Mouse (Mus musculus) telencephalon, adult 2 months (tissue): ENCODE measurements around the gene Rasgrp4.

Source experiments
- DNase-seq: peaks from one replicate; pipeline ENCODE4 v3.0.0-alpha.2; 2011; ENCODE audit warnings: low read depth, low spot score

The Rasgrp4 gene

DNA sequence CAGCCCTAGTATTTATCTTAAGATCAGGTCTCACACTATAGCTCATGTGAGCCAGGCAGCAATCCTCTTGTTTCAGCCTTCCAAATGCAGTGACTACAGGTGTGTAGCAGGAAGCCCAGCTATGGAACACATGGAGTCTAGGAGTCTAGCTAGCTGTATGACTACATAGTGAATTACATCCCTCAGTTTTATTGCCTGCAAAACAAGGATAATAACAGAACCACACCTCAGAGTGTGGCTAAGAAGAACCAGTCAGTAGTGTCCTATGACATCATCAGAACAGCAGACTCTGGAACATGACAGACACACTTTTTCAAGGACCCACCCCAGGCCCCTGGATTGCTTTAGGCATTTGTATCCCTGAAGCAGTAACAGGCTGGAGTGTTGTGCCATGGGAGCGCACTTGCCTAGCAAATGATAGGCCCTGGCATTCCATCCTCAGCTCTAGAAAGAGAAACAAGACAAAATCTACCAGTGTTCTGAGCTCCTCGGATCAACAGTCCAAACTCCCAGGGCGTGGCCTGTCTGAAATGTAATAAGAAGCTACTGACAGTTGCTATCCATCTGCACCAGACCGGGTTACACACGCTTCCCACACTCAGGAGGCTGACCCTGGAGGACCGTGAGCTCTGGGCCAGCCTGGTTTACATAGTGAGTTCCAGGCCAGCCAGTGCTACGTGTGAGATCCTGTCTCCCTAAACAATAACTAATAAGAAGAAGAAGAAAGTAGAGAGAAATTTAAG is 12.1 kb downstream of the Rasgrp4 start:
- DNase-seq: no peak

DNA sequence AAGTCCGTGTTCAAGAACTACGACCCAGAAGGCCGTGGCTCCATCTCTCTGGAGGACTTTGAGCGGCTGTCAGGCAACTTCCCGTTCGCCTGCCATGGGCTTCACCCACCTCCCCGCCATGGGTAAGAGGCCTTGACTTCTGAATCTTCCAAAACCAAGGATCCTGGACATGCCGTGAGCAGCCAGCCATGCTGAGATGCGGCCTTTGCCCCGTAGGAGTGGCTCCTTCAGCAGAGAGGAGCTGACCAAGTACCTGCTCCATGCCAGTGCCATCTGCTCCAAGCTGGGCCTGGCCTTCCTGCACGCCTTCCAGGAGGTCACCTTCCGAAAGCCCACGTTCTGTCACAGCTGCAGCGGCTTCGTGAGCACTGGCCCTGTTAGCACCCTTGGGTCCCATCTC is 14.1 kb downstream of the Rasgrp4 start:
- DNase-seq: no peak

DNA sequence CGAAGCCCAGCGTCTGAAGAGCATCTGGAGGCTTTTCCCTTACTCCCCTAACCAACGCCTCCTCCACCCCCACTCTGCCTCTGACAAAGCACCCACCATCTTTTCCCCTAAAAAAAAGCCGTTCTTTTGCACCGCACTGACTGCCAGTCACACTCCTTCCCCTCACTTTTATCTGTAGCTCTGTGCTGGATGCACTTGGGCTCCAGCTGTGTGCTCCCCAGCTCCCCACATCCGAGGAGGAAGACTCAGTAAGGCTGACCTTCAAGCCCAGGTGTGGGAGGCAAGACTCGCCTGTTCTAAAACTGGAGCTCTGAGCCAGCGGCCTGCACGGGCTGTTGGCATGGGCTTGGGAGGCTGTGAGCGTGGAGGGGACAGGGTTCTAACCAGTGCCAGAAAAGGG is 16.8 kb downstream of the Rasgrp4 start:
- DNase-seq: no peak

DNA sequence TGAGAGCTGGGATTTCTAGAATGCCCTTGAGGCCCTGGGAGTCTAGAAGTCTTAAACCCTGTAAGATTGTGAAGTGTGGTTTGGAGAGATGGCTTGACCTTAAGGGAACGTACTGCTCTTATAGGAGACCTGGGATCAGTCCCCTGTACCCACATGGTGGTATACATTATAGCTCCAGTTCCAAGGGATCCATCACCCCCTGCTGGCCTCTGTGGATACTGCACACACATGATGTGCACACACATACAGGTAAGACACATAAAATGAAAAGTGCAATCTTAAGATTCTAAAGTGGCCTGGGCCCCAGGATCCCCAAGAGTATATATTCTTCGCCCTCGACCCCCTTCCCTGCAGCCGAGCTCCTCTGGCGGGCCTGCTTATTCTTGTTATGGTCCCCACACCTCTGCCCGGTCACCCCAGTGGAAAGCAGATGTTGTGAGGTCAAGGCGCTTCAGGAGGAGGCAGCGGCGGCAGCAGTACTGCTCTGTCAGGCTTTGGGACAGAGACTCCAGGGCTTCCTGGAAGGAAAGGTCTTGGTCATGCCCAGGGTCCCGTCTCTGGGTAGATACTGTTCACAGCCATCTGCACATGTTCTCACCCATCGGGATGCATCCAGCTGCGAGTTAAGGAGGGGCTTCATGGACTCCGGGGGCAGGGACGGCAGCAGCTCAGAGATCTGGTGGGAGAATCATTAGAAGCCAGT is 19.5 kb downstream of the Rasgrp4 start:
- no peak for DNase-seq

DNA sequence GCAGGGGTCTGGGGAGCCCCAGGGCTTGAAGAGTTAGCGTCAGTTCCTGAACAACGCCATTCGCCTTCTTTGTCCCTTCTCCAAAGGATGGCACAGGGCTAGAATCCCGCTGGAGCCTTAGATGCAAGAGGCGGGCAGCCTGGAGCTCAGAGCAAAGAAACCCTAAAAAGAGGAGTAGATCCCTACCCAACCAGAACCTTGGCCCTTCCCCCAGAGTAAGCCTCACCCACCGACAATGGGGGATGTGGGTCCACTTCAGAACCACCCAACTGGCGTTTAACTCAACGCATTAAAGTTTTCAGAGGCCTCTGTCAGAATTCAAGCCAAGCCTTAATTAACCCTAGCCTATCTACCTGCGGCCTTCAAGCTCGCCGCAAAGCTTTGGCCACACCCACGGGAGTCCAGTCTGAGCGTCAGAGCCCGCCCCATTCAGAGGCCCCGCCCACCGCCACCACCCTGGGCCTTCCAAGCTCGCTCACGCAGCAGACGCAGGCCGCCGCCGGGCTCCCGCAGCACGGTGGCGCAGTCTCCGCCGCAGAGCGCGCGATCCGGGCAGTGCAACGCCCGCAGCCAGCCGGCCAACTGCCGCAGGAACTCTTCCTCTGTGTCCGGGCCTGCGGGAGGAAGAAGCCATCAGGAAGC is 20.7 kb downstream of the Rasgrp4 start:
- DNase-seq: peak; percentile 82

DNA sequence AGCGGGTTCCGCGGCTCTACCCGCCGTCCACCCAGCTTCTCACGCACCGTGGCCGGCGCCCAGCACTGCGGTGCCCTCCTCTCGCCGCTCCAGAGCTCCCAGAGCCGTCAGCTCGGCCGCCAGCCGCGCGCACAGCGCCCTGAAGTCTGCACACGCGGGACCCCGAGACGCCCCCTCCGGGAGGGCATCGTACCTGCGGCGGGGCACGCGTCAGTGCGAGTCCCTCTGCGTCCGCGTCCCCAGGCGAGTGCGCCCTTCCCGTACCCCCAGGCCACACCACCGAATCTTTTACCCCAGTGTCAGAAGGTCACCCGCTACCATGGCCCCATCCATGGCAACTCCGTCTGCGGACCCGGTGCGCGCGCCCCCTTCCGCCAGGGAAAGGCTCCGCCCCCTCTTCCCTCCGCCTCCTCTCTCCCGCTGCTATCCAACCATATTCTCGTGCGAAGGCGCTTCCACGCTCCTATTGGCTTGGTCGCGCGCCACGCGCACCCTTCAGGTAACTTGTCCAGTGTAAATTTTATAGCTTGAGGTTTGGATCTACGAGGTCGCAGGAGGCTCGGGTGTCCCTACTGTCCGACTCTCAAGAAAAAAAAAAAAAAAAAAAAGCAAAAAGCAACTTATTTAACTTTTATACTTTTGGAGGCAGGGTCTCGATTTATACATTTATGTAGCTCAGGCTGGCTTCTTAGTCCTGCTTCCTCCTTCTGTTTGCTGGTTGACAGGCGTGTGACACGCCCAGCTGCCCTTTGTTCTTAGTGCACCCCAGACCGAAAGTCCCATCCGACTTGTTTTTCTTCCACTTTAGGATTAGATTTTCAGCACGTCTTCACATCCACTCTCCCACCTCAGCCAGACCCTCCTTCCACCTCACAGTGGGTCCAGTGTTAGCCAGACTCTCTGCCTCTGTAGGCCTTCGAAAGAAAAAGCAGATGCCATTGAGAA is 21.5 kb downstream of the Rasgrp4 start, which contains the start of gene Fam98c:
Gene Fam98c (minus strand): TSS at position 397 of the 945 bp plus-strand sequence.
- DNase-seq: peak; percentile 83

DNA sequence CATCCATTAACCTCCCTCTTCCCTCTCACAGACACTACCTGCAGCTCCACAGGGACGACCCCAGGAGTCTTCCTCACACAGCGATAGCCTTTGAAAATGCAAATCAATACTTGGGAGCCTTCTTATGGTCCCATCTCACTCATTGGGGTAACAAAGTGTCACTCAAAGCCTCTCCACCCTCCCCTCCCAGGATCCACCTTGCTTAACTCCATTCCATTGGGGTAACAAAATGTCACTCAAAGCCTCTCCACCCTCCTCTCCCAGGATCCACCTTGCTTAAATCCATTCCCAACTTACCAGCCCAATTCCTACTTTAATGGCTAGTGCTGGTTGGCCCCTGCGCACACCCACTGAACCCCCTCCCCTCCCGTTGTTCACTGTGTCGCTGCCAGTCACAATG is 23.6 kb downstream of the Rasgrp4 start:
- no peak for DNase-seq

DNA sequence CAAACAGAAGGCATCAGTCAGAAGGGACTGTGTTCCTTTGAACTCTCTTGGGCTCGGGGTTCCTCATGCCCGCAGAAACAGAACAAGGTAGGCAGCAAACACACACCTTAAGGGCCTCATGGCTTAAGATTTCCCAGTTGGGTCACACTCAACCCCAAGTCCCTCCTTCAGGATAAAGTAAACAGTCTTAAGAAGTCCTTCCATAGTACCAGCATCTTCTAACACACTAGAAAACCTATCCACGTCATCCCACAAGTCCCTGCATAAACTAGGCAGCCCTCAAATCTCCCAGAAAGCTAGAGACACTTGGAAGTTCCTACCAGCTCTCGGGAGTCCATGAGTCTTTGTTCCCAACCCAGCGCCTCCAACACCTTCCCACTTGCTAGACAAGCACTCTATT is 27.6 kb downstream of the Rasgrp4 start:
- no peak for DNase-seq

DNA sequence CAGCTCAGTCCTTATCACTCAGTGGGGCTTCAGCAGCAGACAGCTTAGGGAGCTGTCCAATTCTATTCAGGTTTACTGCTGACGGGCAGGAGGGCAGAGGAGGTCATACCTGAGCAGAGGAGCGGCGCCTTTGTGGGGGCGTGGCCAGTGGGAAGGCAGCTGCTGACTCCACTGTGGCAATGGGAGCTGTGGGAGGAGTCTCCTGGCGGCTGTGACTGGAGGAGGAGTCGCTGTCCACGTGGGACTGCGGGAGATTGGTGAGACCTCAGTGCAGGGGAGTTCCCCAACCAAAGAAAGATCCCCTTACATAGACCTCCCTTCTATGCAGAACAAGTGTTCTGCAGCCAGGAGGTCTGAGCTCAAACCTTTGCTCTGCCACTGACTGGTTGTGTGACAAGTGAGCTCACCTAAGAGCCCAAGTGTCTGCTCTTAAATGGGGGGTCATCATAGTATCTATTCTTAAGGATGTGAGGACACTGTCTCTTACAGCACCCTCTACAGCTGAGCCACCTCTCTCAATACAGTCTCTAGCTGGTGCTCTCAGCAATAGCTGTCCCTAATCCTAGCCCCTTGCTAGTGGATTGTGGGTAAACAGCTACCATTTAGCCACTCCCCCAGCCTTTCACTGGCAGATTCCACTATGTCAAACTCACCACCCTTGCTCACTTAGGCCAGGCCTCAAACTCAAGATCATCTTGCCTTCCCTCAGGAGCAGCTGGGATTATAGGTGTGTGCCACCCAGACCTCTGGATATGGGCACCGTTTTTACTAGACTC is 28.3 kb downstream of the Rasgrp4 start:
- DNase-seq: no peak

DNA sequence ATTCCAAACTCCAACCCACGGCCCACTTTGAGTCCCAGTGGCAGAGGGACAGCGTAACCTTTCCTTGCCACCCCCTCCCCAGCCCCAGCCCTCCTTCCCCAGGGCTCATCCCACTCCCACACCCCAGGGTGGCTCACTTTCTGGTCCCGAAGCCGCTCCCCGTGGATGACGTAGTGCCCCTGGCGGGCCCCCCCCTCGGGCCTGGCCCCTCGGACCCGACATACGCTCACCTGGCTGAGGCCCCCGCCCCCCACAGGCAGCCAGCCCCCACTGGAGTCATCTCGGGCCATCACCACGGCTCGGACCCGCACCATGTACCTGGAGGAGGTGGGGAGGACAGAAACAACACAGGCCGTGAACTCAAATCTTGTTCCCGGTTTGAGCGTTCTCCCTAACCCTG is 33.0 kb downstream of the Rasgrp4 start:
- no peak for DNase-seq

DNA sequence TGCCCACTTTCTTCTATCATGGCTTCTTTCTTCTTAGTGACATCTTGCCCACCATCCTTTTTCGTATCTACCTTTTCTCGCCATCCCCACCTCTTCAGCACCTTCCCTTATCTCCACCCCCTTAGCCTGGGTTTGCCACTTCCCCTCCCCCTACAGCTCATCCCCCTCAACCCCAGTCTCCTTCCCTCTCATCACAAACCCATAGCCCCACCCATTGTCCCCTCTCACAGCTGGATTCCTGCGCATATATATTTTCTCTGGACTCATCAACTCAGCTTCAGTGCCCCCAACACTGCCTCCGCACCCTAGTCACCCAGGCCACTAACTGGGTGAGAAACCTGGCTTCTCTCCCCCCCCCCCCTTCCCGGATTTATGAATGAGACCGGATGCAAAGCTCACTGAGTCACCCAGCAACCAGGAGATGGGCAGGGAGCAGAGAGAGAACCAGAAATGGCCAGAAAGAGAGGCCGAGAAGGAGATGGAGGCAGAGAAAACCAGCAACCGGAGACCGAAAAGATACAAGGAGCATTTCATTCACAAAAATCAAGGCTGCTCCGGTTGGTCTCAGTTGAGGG is 33.6 kb downstream of the Rasgrp4 start:
- no peak for DNase-seq

DNA sequence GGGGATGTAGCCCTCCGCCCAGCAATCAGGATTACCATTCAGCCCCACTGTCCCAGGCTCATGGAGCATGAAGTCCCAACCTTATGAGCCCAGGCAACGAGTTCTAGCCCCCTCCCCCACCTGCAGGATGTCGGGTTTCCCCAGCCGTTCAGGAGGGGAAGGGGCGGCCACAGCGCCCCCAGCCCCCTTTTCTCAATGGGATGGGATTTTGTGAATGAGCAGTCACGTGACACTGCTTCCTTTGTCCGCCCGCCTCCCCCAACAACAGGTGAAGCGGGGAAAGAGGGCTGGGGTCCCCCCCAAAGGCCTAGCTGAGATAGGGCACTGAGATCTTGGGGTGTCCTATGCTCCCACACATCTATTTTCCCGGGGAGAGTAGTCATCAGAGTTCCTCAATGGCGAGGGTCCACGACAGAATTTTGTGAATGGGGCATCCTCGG is 34.2 kb downstream of the Rasgrp4 start:
- no peak for DNase-seq

DNA sequence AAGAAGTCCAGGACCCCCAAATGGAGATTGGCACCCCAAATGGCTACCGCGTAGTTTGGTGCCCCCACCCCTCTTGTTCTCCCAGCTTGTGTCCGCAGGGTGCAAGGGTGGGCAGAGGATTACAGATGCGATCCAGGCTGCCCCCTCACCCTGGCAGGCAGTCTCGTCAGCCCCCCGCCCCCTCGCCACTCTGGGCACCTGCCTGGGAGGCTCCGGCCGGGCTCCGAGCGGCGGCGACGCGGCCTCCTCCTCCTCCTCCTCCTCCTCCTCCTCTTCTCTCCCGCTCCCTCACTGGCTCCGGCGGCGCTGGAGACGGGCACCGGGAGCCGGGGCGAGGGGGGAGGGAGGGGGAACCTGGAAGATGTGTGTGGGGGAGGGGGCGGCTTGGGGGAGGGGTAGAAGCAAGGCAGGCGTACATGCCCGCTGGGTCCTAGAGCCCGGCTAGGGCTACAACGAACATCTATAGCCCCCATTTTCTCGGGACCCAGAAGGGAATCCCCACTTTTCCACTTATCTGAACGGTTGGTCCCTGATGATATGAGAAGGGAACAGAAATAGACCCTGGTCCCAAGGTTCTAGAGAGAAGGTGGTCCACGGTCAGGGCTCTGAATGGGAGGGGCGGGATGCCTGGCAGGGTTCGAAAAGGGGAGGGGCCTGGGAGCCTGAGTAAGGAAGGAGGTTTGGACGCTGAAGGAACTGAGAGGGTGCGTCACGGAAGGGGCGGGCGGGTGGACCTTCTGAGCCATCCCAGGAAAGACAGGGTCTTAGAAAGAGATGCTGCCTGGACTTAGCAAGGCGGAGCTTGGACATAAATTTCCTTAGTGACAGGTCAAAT is 34.8 kb downstream of the Rasgrp4 start:
- DNase-seq: peak; percentile 80

DNA sequence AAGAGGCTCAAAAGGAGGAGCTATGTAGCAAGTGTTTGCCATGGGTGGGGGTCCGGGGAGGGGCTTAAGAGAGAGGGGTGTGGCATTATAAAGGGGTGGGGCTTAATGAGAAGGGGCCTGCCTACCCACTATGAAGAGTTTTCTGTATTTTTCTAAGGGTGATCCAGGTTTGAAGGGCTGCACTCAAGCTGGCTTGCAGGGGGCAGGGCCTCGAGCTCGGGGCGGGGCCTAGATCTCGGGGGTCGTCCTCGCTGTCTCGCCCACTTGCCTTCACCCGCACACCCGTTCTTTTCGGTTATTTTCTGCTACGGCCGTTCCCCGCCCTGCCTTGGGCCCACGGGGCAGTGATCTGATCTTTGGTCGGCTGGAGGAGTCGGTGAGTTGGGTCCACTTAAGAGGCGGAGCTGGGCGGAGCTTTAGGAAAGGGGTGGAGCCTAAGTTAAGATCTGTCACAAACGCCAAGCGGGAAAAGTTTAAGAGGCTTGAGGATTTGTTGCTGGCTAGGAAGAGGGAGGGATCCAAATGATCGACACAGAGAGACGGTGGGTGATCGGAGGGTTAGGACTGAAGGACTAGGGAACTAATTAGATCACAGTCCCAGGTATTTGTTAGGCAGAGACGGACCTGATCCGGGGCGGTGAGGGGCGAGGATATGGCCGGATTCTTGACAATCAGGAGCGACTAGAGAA is 35.6 kb downstream of the Rasgrp4 start, which contains the start of the genes Ggn and Spred3:
Gene Ggn (plus strand): TSS at position 145 of the 689 bp plus-strand sequence.
Gene Spred3 (minus strand): TSS at position 346 of the 689 bp plus-strand sequence.
- DNase-seq: no peak

DNA sequence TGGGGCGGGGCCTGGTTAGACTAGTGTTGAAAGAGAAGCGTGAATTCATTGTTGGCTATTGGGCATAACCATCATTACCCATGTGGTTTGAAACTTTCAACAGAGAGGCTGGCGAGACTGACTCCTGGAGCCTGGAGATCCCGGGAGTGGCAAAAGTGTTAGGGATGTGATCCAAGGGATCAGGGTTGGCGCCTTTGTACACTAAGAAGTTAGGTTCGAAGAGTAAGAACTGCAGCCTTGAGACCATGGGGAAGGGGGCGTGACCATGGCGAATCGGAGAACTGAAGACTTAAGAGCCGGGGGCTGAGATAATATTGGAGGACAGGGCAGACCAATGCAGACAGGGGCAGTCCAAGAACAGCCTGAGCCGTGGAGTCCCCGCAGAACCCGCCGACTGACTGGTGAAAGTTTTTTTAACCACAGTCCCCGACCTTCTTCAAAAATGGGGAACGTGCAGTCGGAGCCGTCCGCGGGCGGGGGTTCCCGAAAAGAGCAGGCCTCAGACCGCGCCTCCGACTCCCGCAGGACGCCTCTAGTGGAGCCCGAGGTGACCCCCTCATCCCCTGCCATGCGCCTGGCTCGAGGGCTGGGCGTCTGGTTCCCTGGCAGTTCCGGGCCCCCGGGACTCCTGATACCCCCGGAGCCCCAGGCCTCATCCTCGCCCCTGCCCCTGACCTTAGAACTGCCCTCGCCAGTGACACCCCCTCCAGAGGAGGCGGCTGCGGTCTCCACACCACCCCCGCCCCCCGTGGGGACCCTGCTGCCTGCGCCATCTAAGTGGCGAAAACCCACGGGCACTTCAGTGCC is 36.3 kb downstream of the Rasgrp4 start:
- DNase-seq: no peak

DNA sequence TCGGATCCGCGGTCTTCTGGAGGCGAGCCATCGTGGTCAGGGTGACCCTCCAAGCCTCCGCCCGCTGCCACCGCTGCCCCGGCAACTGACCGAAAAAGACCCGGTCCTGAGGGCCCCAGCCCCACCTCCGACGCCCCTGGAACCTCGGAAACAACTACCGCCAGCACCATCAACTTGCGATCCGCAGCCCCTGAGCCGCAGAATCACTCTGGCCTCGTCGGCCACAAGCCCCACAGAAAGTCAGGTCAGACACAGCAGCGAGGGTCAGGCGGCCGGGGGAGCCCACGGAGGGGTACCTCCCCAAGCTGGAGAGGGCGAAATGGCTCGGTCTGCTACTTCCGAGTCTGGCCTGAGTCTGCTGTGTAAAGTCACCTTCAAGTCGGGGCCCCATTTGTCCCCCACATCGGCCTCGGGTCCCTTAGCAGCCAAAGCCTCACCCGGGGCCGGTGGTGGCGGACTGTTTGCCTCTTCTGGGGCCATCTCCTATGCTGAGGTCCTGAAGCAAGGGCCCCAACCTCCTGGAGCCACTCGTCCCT is 37.0 kb downstream of the Rasgrp4 start:
- no peak for DNase-seq

DNA sequence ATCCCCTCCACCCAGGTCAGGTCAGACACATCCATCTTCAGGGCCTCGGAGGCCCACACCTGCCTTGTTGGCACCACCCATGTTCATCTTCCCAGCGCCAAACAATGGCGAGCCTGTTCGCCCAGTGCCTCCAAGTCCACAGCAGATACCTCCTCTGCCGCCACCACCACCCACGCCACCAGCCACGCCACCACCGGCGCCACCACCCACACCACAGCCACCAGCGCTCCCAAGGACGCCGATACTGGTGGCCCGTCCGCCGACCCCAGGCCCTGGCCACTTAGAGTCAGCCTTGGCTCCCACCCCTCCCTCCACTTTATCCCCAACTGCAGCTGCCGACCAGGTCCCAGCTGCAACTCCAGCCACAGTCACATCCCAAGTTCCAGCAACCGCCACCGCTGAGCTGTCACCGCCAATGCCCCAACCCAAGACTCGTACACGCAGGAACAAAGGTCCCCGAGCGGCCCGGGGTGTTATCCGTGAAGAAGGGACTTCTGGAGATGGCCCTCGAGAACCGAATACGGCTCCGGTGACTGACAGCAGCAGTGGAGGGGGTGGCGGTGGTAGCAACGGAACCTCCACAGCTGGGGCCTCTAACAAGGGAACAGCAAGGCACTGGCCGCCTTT is 37.9 kb downstream of the Rasgrp4 start:
- DNase-seq: no peak
